Mouse (Mus musculus): ENCODE results near the gene Mrtfb. TPM values are rescaled to one million over a fixed set of nuclear protein-coding genes. Genes with fewer than 3 reads are reported as not detected.

The Mrtfb gene
- polyA plus RNA-seq, 1 experiment = 25.2 TPM

DNA sequence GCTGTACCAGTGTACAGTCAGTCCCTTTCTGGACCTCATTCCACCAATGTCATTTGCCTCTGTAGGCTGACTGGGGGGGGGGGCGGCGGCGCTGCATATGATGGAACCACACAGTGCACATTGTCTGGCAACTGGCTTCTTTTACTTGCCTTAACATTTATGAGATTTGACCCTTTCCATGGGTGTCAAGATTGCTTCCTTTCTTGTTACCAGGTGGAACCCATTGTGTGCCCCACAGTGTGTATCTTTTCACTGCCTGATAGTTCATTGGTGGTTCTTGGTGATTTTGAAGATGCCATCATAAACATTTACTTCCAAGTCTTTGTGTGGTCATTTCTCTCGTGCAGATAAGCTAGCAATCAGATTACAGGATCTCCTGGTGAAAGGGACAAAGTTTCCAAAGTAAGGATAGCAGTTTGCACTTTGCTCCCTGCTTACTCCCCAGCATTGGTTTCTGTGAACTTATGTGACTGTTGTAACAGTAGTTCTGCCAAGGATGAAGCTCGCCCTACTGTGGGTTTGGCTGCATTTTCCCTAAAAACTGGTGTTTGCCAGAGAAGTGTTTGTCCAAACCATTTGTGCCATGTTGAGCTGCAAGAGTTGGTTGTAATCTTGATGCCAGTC lies 56.9 kb downstream of the Mrtfb start:
- Histone ChIP-seq H3K27ac (ENCODE audit: insufficient read depth, low read length) (no peak overlapping the region), H3K4me3 (ENCODE audit: insufficient read depth, low read length) (no peak overlapping the region), H3K4me1 (ENCODE audit: control insufficient read depth, insufficient read depth, low read length) (peaks cover 4% of the 10 kb centered on the region; the same call in 1 of the 2 replicates)
- TF ChIP-seq CTCF (IDR thresholded peaks at IDR 0.05; ENCODE audit: borderline replicate concordance, insufficient read depth, low read length) (no peak), POLR2A (IDR thresholded peaks at IDR 0.05; ENCODE audit: low read depth, low read length) (no peak)

DNA sequence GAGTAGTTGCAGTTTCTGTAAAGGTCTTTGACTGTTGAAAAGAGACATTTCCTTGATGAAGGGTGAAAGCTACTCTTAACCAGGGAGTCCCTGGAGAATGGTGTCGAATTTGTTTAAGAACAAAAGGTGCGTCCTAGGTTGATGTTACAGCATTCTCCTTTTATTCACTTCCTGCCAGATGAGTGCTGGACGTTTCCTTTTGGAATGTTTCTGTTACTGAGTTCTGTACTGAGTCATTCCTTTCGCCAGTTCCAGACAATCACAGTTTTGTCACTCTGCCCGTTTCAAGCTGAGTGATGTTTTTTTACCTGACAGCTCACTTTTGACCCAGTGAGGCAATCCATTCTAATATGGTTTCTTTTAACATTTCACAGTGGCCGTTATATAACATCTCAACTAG lies 67.5 kb downstream of the Mrtfb start:
- TF ChIP-seq POLR2A (IDR thresholded peaks at IDR 0.05; ENCODE audit: low read depth, low read length) = no peak
- no peak for TF ChIP-seq CTCF (IDR thresholded peaks at IDR 0.05; ENCODE audit: borderline replicate concordance, insufficient read depth, low read length)
- Histone ChIP-seq H3K4me3 (ENCODE audit: insufficient read depth, low read length) (no peak overlapping the region), H3K4me1 (ENCODE audit: control insufficient read depth, insufficient read depth, low read length) (peaks cover 4% of the 10 kb centered on the region), H3K27ac (ENCODE audit: insufficient read depth, low read length) (peak overlapping the region; percentile 44; the same call in 1 of the 2 replicates)

DNA sequence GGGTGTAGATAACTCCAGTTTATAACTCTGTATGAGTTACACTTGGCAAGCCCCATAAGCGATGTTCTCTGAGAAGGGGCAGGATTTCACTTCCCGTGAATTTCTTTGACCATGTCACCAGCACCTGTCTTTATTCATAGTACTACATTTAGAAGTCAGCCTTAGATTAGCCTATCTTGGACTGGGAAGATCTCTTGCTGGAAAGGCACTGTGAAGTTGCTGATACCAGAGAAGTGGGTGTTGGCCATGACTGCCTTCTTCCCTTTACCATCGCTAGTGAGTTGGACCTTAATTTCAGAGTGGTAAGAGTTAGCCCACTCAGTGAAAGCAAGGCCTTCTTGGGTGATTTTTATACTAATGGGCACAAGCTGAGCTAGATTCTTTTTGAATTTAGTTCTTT lies 70.3 kb downstream of the Mrtfb start:
- peaks cover 4% of the 10 kb centered on the region for H3K4me1 ChIP-seq (ENCODE audit: control insufficient read depth, insufficient read depth, low read length)
- no peak overlapping the region for H3K4me3 ChIP-seq (ENCODE audit: insufficient read depth, low read length)
- TF ChIP-seq CTCF (IDR thresholded peaks at IDR 0.05; ENCODE audit: borderline replicate concordance, insufficient read depth, low read length) (no peak), POLR2A (IDR thresholded peaks at IDR 0.05; ENCODE audit: low read depth, low read length) (no peak)
- H3K27ac ChIP-seq (ENCODE audit: insufficient read depth, low read length) = no peak overlapping the region

DNA sequence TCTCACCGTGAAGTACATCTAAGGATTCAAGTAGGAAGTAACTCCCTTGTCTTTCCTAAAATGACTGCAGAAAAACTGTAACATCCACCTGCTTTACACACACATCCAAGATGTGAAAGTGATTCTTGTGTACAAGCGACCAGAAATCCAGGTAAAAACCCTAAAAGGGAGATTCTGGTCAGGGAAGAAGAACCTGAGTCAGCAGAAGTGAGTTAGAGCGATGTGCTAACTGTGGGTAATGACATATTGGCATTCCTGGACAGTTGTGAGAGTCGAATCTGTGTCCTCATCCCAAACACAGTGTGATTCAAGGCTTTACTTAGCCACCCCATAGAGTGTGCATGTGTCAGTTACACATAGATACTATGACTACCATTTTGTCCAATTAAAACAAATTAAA lies 72.4 kb downstream of the Mrtfb start:
- Histone ChIP-seq H3K27ac (ENCODE audit: insufficient read depth, low read length) (no peak overlapping the region), H3K4me1 (ENCODE audit: control insufficient read depth, insufficient read depth, low read length) (peaks cover under 1% of the 10 kb centered on the region; the same call in 1 of the 2 replicates), H3K4me3 (ENCODE audit: insufficient read depth, low read length) (no peak overlapping the region)
- TF ChIP-seq CTCF (IDR thresholded peaks at IDR 0.05; ENCODE audit: borderline replicate concordance, insufficient read depth, low read length) = no peak
- no peak for TF ChIP-seq POLR2A (IDR thresholded peaks at IDR 0.05; ENCODE audit: low read depth, low read length)

DNA sequence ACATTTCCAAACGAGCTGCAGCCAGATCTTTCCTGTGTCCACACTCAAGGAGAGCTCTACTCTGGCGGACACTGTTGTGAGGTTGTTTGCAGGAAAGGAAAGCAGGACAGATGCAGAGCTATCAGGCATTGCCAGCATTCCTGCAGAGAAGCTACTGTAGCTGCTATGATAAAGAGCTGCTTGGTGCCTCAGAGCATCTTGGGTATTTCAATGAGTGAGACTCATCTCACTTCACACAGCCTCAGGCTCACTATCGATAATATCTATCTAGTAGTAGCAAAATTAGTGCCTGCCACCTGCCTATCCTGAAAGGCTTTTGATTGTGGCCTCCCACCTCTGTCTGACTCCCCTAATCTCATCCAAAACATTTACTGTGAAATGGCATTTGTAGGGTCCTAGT lies 73.4 kb downstream of the Mrtfb start:
- TF ChIP-seq CTCF (IDR thresholded peaks at IDR 0.05; ENCODE audit: borderline replicate concordance, insufficient read depth, low read length) (no peak), POLR2A (IDR thresholded peaks at IDR 0.05; ENCODE audit: low read depth, low read length) (no peak)
- no peak overlapping the region for H3K4me3 ChIP-seq (ENCODE audit: insufficient read depth, low read length)
- no peak overlapping the region for H3K27ac ChIP-seq (ENCODE audit: insufficient read depth, low read length)
- no peaks in the 10 kb centered on the region for H3K4me1 ChIP-seq (ENCODE audit: control insufficient read depth, insufficient read depth, low read length)

DNA sequence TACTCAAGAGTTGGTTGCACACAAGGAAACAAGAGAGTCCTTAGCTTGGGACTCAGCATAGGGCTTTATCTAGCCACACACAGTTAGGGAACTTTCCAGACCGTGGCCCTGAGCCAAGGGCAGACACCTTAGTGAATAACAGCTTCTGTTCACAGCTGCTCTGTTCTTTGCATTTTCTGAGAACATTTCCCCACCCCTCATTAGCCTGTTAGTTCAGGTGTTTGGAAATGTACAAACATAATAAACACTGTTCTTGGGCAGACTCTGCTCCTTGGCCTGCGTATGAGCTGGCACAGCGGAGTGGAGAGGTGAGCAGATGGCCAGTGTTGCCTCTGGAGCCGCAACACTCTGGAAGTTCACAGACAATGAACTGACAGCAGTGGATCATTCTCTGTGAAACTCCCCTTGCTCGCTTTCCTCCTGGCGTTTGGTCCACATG lies 74.0 kb downstream of the Mrtfb start:
- H3K4me3 ChIP-seq (ENCODE audit: insufficient read depth, low read length) = no peak overlapping the region
- no peaks in the 10 kb centered on the region for H3K4me1 ChIP-seq (ENCODE audit: control insufficient read depth, insufficient read depth, low read length)
- H3K27ac ChIP-seq (ENCODE audit: insufficient read depth, low read length) = no peak overlapping the region
- TF ChIP-seq POLR2A (IDR thresholded peaks at IDR 0.05; ENCODE audit: low read depth, low read length) (no peak), CTCF (IDR thresholded peaks at IDR 0.05; ENCODE audit: borderline replicate concordance, insufficient read depth, low read length) (no peak)

DNA sequence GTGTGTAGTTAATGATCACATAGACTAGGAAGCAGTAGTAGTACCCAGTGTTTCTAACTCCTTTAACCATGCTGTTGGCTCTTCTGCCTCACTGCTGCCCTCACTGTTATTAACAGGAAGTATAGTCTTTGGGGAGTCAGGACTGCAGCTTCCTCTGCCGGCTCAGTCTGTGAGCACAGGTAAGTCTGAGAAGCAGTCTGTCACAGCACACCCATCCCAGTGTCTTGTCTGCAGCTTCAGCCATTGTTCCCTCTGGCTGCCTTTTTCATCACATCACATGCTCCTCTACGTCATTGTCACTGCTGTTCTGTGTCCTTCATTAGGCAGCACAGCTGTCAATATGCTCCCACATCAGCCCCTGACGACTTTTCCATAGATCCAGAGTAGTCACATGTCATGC lies 75.6 kb downstream of the Mrtfb start:
- Histone ChIP-seq H3K4me1 (ENCODE audit: control insufficient read depth, insufficient read depth, low read length) (no peaks in the 10 kb centered on the region), H3K4me3 (ENCODE audit: insufficient read depth, low read length) (no peak overlapping the region), H3K27ac (ENCODE audit: insufficient read depth, low read length) (no peak overlapping the region)
- no peak for TF ChIP-seq CTCF (IDR thresholded peaks at IDR 0.05; ENCODE audit: borderline replicate concordance, insufficient read depth, low read length)
- no peak for TF ChIP-seq POLR2A (IDR thresholded peaks at IDR 0.05; ENCODE audit: low read depth, low read length)

DNA sequence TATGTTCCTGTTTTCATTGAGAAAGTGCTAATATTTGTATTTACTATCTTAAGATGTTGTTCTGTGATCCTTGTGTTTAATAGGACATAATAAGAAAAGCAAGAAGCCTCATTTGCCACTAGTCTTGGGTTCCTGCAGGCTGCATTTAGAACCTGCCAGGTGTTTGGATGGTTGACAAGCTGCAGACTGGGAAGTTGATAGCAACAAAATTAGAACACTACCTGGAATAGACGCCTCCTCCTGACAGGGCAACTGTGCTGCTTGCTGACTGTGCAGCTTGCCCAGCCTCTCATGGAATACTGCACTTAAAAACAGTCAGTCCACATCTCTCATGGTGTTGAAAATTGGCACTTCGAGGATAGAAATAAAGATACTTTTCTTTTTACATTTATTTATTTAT lies 76.3 kb downstream of the Mrtfb start:
- H3K27ac ChIP-seq (ENCODE audit: insufficient read depth, low read length) = no peak overlapping the region
- TF ChIP-seq POLR2A (IDR thresholded peaks at IDR 0.05; ENCODE audit: low read depth, low read length) (no peak), CTCF (IDR thresholded peaks at IDR 0.05; ENCODE audit: borderline replicate concordance, insufficient read depth, low read length) (no peak)

DNA sequence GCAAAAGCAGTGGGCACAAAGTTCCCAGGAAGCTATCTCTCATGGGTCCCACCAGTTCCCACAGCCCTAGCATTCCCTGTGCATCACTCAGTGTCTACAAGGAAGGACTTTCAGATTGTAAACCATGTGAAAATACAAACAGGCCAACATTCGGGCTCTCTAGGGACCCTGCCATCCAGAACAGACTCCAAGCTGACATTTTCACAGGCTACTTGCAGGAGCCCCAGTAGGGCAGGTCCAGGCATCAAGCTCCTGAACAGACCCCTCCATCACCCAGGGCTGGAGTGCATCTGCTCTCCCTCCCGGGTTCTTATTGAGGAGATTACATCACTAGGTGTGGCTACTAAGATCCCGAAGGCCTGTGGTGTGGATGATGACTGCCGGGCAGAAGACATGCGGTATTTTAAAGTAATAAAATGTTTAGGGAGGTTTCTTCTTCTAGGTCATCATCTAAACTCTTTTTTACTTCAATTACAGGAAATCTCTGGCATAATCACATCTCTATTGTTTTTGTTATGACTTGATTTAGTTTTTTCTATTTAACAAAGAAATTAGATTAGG lies 77.6 kb downstream of the Mrtfb start:
- H3K27ac ChIP-seq (ENCODE audit: insufficient read depth, low read length) = no peak overlapping the region

More for the DNA sequence above, 76.3 kb downstream of the Mrtfb start:
- H3K4me1 ChIP-seq (ENCODE audit: control insufficient read depth, insufficient read depth, low read length) = no peaks in the 10 kb centered on the region
- H3K4me3 ChIP-seq (ENCODE audit: insufficient read depth, low read length) = no peak overlapping the region

DNA sequence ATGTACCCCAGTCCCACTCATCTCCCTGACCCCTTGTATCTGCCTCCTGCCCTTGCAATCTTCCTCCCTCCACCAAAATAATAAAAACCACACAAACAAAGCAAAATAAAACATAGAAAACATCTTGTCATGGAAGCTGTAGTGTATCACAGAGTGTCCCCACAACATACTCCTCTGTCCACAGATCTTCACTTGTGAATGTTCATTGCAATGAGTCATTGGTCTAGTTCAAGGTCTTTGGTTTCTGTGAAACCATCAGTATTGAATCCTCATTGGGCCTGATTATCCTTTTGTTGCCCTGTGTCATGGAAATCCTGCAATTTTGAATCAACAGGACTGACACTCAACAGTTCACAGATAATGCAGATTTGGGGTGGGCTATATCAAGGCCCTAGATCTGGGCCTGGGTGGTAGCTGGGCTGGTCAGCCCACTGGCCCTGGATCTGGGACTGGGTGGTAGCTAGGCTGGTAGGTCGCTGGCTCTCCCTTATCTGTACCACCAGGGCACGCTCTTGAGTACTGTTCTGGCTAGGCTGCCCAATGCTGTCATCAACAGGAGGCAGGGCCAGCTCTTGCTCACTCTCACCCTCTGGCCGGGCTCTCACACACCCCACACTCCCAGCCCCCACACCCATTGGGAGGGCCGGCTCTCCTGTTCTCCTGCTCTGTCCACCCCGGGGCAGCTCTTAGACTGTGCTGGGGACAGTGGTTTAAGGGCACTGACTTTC lies 80.4 kb downstream of the Mrtfb start:
- no peak overlapping the region for H3K27ac ChIP-seq (ENCODE audit: insufficient read depth, low read length)
- H3K4me3 ChIP-seq (ENCODE audit: insufficient read depth, low read length) = no peak overlapping the region
- no peaks in the 10 kb centered on the region for H3K4me1 ChIP-seq (ENCODE audit: control insufficient read depth, insufficient read depth, low read length)
- TF ChIP-seq CTCF (IDR thresholded peaks at IDR 0.05; ENCODE audit: borderline replicate concordance, insufficient read depth, low read length) (no peak), POLR2A (IDR thresholded peaks at IDR 0.05; ENCODE audit: low read depth, low read length) (no peak)

More for the DNA sequence above, 77.6 kb downstream of the Mrtfb start:
- no peaks in the 10 kb centered on the region for H3K4me1 ChIP-seq (ENCODE audit: control insufficient read depth, insufficient read depth, low read length)
- H3K4me3 ChIP-seq (ENCODE audit: insufficient read depth, low read length) = no peak overlapping the region
- TF ChIP-seq CTCF (IDR thresholded peaks at IDR 0.05; ENCODE audit: borderline replicate concordance, insufficient read depth, low read length) (no peak), POLR2A (IDR thresholded peaks at IDR 0.05; ENCODE audit: low read depth, low read length) (no peak)
